Mouse (Mus musculus) layer of hippocampus, adult 2 months (tissue): ENCODE results near the gene Chst8. TPM values are rescaled to one million over a fixed set of nuclear protein-coding genes. Genes with fewer than 3 reads are reported as not detected.

Experiments
- DNase-seq, 2 experiments: peaks; one replicate each; pipeline ENCODE4 v3.0.0; 2022; ENCODE audit warnings: low spot score in 2 of 2
- H3K27ac ChIP-seq: fragments of 200-600 bp; 2 replicates; pipeline ENCODE4 v1.8.1; 2022
- H3K4me3 ChIP-seq: fragments of 200-600 bp; 2 replicates; pipeline ENCODE4 v1.8.1; 2022; ENCODE audit warnings: mild to moderate bottlenecking
- CTCF ChIP-seq: fragments of 200-600 bp; conservative IDR thresholded peaks from 2 replicates; pipeline ENCODE4 v1.8.1; 2022; ENCODE audit warnings: antibody characterized with exemption, mild to moderate bottlenecking, moderate library complexity
- total RNA-seq, 2 experiments: library from RNA; stranded (reverse); gene quantifications; 2 replicates each; pipeline ENCODE4 v1.2.3; 2021

Gene Chst8
- total RNA-seq, 2 experiments from 2014 or later = 25.7 to 39.9 TPM

GRCm38 (mm10) chr7:34714848-34715460, 97.6 kb downstream of the Chst8 start:
- no peak for TF ChIP-seq CTCF
- Histone ChIP-seq H3K4me3 (no peak overlapping the region), H3K27ac (no peak overlapping the region)
- DNase-seq = no peak

GRCm38 (mm10) chr7:34709111-34709510, 103.4 kb downstream of the Chst8 start:
- H3K27ac ChIP-seq = no peak overlapping the region
- H3K4me3 ChIP-seq = no peak overlapping the region
- TF ChIP-seq CTCF = no peak
- peak; percentile 29 to 61 for DNase-seq

DNA sequence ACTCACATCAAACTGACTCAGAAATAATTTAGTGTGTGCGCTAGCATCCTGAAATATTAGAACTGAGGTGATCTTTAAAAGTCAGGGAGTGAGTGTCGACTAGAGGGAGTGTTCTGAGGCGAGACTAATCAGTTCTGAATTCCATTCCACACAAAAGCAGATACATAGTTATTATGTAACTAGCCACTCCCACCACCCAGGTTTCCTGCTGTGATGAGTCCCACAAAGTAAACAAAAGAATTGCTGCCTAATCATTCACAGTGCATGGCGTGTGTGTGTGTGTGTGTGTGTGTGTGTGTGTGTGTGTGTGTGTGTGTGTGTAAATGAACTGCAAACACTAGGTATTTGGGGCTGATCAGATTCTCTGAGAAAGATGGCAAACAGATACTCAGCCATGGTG, 108.1 kb downstream of the Chst8 start:
- H3K4me3 ChIP-seq = no peak overlapping the region
- no peak for DNase-seq
- no peak for TF ChIP-seq CTCF
- H3K27ac ChIP-seq = no peak overlapping the region

DNA sequence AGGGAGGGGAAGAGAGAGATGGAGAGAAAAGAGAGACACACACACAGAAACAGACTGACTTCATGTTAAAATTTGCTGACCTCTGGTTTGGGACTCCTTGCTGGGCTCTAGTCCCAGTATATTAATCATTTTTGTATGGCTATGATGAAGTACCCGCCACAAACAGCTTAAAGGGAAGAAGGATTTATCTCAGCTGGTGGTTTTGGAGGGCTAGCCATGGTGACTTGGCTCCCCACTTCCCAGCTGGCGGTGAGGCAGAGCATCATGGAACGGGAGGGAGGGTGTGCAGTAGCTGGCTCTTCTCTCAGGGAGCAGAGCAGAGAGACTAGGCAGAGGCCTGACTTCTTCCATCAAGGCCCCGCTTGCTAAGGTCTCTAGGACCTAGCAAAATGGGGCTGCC, 109.1 kb downstream of the Chst8 start:
- TF ChIP-seq CTCF = no peak
- Histone ChIP-seq H3K4me3 (no peak overlapping the region), H3K27ac (no peak overlapping the region)
- DNase-seq = no peak

DNA sequence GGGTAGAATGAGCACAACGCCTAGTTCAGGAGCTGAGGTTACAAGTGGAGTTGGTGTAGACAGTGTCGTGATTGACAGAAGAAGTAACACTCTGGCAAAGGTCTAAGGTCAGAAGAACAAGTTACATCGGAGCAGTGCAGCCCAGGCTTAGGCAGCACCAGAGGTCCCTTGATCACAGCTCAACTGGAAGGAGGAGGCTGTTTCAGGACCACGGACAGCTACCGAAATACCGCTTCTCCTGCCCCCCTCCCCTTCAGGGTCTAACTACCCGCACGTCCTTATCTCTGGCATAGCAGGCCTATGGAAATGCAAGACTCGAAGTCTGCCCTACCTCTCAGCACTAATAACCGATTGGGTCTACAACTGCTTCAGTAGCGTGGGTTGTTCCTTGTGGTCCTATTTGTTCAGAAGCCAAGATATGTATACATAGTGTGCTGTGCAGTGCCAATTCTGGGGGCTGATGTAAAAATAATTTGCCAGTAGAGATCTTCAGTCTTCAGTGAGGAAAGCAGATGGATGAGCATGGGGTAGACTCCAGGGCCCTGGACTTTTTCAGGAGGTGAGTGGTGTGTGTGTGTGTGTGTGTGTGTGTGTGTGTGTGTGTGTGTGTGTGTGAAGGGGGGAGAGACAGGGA, 109.7 kb downstream of the Chst8 start:
- no peak overlapping the region for H3K4me3 ChIP-seq
- TF ChIP-seq CTCF = no peak
- DNase-seq = no peak
- no peak overlapping the region for H3K27ac ChIP-seq

GRCm38 (mm10) chr7:34699888-34700287, 112.6 kb downstream of the Chst8 start:
- H3K4me3 ChIP-seq = no peak overlapping the region
- H3K27ac ChIP-seq = no peak overlapping the region
- TF ChIP-seq CTCF = no peak
- DNase-seq = no peak

GRCm38 (mm10) chr7:34698221-34698620, 114.3 kb downstream of the Chst8 start:
- Histone ChIP-seq H3K27ac (no peak overlapping the region), H3K4me3 (no peak overlapping the region)
- TF ChIP-seq CTCF = no peak
- no peak for DNase-seq

DNA sequence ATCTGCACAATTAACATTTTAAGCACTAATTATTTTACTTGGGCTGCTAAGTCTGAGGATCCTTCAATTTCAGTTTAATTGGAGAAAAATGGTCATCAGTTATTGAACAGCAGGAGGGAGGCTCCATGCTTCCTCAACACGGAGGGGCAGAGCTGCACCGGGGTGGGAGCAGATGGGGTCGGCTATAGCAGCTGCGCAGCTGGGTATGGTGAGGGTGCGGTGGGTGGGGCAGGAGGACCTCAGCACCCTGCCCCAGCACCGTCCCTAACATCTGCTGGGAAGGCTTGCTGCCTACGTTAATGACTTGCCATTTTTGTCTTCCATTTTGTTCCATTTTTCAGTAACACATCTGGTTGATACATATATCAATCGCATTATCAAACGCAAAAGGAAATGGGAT, 116.4 kb downstream of the Chst8 start:
- H3K4me3 ChIP-seq = no peak overlapping the region
- no peak for DNase-seq
- no peak overlapping the region for H3K27ac ChIP-seq
- TF ChIP-seq CTCF = no peak

- no peak for TF ChIP-seq CTCF
- DNase-seq = no peak
- Histone ChIP-seq H3K4me3 (no peak overlapping the region), H3K27ac (no peak overlapping the region)
Measured at GRCm38 (mm10) chr7:34694898-34695297, 117.6 kb downstream of the Chst8 start.

- no peak for TF ChIP-seq CTCF
- no peak for DNase-seq
- H3K27ac ChIP-seq = no peak overlapping the region
- no peak overlapping the region for H3K4me3 ChIP-seq
Measured at GRCm38 (mm10) chr7:34693916-34694315, 118.6 kb downstream of the Chst8 start.

DNA sequence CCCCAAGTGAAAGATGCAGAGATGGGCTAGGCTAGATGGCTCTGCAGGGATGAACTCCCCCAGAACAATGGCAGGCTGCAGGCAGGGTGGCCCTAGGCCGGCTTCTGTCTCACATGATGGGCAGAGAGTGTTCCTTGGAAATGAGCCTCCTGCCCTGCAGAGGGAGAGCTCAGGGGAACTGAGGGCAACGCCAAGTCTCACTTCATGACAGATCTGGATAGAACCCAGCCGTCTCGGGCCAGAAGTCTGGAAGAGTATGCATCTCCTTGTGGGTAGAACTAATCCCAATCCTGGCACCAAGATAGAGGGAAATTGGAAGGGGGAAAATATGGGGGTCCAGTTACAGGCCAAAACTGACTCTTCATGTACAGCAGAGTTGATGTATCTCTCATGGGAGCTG, 119.4 kb downstream of the Chst8 start:
- no peak for TF ChIP-seq CTCF
- DNase-seq = no peak
- H3K27ac ChIP-seq = no peak overlapping the region
- H3K4me3 ChIP-seq = no peak overlapping the region

DNA sequence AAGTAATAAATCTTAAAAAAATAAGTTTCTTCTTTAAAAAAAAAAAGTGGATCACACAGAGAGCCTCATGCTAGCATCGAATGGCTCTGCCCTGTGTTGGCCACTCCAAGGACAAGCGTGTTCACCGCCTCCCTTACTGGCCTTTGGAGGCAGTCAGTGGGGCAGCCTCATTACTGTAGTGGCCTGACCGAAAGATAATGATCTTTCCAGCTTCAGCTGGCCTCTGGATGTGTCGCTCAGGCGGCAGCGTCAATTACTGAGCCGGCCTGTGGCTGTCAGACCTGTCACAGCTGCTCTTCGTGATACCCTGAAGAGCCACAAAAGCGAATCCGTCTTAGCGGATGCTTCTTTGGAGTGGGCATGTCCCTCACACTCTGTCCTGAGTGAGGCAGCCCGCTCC, 122.4 kb downstream of the Chst8 start:
- no peak overlapping the region for H3K27ac ChIP-seq
- no peak for TF ChIP-seq CTCF
- no peak overlapping the region for H3K4me3 ChIP-seq
- no peak for DNase-seq

DNA sequence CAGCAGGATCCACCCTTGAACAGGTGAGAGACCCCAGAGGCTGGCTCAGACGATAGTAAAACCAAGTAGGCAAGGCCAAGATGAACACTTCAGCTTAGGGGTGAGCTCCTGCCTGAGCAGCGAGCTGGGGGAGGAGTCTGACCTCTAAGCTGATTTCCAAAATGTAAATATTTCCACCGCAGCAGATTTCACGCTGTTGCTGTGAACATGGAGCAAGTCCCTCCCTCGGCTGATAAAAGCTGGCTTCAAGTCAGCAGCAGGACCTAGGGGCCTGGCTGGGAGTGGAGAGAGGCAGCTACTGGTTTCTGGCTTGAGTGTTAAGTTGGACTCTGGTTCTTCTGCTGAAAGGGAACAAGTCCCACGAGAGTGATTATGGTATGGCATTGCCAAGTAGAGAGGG, 123.5 kb downstream of the Chst8 start:
- no peak for TF ChIP-seq CTCF
- Histone ChIP-seq H3K4me3 (no peak overlapping the region), H3K27ac (no peak overlapping the region)
- no peak for DNase-seq

GRCm38 (mm10) chr7:34685801-34686200, 126.7 kb downstream of the Chst8 start:
- no peak overlapping the region for H3K4me3 ChIP-seq
- H3K27ac ChIP-seq = no peak overlapping the region
- no peak for TF ChIP-seq CTCF

More at GRCm38 (mm10) chr7:34685801-34686200, 126.7 kb downstream of the Chst8 start:
- DNase-seq = no peak
